Mouse (Mus musculus) CD4-positive helper T cell, adult 2 months (primary cell): ENCODE measurements at regions not wholly inside any gene's neighbourhood (a gene's known extent, or its start where the extent isn't known, plus 50 kb on each side); places are given as distances from the start of the nearest gene placed in this dataset.

Experiments used
- DNase-seq: peaks from one replicate; pipeline ENCODE4 v3.0.0-alpha.2; 2012; ENCODE audit warnings: low read depth, missing footprints, low spot score

DNA sequence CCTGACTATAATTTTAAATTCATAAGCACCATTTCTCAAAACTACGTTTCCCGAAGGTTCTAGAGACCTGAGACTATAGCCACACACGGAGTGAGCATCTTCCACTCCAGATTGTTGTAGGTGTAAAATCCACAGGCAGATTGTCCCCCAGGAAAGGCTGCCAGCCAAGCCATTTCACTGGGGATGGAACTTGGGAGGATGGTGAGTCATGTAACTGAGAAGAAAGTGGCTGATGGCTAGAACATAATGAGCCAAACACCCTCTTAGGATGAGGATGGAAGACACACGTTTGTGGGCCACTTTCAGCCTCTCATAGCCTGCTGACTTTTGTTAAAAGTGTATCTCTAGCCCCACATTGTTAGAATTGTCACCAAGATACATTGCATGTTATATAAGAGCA lies 564.1 kb downstream of the Btbd3 start:
- DNase-seq: no peak

DNA sequence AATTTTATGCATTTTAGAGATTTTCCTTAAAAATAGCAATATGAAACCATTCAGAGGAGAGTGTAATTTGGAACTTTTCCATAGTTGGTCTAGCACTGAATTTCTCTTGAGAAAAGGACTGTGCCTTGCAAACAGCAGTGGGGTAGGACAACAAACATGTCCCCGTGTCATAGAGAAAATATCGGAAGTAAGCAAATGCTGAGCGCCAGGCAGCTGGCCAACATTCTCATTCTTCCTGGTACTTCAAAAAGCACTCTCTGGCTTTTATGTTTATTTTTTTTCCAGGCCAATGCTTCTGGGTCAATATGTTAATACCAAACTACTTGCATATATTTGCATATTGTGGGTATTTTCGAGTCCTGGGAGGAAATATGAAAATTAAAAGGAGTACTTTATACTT lies 568.5 kb downstream of the Btbd3 start:
- DNase-seq: no peak

DNA sequence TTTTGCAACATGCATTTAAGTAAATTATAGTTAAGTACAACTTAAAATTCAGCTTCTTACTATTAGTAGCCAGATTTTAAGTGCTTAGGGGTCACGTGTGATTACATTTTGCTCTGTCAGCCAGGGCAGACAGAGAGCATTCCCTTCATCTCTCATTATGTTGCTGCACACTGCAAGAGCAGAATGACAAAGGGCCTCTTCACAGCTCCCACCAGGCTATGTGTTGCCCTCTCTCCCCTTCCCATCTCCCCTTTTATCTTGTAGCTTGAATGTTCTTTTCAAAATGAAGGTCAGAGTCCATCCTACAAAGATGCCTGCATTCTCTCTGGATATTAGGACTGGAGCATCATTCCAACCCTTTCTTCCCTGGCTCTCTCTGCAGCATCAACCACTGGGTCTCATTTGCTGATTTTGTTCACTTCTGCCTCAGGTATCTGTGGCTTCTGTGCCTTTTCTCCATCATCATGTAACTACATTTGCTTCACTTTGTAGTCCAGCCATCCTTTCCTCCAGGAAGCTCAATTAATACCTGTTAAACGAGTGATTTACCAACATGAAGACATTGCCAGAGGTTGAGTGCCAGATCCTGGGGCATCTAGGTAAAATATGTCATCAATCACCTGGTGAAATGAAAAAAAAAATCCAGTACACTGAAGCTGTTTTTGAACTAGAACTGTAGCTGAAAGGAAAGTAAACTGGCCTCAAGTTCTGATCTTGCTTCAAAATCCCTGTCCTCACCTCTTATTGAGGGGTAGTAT lies 571.6 kb downstream of the Btbd3 start:
- no peak for DNase-seq

DNA sequence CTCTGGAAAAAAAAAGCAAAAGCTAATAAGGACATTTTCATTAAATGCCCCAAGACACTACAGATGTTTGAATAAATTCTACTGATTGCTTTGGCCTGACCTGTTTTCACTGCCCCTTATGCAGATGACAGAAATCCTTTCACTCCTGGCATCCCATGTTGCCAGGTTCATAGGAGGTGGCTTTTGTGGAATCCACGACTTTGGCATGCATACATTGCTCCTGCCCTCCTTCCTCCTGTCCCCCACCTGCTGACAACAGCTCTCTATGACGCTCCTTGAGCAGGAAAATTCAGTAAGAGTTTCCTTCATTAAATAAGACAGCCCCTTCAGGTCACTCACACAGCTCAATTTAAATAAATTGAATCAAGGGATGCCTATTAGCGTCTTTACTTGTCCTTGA lies 582.5 kb downstream of the Btbd3 start:
- DNase-seq: no peak

DNA sequence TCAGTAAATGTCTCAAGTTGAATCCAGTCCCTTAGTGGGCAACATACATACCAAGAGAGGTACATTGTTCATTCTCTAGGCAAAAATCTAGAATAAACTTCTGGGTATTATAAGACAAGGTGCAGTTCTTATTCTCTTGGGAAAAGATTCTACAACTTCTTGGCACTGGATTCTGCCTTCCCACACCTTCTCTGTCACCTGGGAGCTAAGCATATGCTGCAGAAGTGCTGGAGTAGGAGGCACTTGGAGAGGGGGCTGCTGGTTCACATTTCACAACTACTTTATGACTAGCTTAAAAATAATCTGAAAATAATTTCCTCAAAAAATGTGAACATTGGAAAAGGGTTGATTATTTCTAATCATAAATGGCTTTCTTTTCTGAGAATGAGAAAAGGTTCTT lies 602.8 kb downstream of the Btbd3 start:
- DNase-seq: no peak

DNA sequence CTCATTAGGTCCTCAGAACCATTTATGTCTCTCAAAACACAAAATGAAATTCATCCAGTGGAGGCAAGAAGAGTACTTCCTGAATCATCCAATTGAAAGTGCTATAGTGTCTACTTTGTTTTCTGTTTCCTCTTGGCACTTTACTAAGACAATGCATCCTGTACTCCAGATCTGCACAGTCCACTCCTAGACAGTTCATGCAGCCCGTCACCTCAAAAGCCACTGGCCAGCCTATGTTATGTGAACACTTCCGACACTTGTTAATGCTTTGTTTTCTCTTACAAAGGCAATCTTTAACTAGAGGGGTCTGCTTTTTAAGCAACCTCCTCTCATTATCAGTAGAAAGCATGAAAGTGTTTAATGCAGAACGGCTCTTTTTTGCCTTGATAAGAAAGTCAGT lies 597.1 kb upstream of the Sptlc3 start:
- DNase-seq: no peak

DNA sequence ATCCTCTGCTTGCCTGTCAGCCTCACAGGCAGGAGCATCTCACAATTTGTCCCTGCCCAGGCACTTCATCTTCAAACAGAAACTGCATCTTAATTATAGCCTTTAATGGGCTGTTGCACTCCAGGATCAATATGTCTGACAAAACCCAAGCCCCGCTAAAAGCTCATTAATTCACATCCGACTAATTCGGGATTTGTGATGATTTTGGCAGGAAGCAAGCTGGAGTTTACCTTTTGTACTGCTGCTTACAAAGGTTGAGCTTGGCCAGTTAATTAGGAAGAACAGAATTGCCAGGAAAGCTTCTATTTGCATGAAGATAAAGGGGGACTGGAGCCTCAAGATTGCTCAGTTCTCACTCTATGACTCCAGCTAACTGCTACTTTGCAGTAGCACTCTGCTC lies 596.6 kb upstream of the Sptlc3 start:
- no peak for DNase-seq

DNA sequence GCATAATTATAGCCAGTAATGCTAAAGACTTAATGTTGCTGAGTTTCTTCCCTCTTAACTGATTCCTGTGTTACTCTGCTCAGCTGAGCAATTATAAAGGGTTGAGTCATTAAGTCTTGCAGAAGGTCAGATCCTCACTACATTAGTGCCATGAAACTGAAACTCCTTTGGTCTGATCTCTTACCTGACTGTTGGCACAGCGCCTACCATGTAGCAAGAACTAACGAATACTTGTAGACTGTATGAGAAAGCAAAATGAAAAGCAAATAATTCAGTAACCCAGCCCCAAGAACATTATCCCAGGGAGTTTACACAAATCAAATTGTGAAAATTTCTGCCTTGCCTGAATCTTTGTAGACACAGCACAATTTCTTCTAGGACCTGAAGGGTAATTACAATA lies 556.5 kb upstream of the Sptlc3 start:
- no peak for DNase-seq

DNA sequence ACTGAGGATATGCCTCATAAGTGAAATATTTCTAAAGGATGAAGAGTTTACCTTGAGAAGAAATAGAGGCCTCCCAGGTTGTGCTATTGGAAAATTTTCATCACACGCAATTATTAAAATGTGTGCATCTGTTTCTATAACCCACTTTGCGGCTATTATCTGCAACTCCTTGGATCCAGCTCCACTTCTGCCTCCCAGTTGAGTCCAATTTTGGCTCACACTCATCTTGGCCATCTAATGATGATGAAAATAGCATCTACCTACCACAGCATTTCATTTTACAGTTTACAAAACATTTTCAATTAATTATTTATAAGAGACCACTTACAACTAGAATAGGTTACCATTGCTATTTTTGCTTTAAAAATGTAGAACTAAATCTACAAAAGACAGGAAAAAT lies 554.3 kb upstream of the Sptlc3 start:
- DNase-seq: no peak

DNA sequence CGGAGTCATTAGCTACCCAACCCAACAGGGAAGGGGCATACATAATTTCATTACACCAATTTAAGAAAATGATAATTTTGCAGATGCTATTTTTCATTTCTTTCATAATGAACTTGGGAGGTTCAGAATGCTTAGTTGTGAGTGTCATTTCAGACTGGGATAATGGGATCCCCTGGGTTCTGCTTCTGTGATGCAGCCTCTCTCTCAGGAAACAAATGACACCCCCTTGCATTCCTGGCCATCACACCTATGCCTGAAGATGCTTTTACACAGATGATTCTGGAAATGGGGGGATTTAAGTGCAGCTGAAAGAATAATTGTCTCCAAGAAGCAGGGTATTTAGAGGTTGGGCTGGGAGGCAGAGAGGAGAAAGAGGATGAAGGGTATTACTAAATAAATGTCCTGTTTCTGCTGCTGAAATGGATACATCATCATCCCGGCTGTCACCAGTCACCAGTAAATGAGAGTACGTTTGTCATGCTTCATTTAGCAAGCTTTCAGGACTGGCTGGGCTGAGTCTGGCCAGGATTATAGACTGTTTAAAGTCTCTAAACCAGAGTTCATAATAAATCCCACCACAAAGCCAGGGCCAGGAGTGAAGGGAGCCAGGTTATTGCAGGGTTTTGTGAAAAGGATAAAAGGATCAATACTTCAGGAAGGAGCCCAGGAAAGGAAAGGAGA lies 527.5 kb upstream of the Sptlc3 start:
- no peak for DNase-seq

DNA sequence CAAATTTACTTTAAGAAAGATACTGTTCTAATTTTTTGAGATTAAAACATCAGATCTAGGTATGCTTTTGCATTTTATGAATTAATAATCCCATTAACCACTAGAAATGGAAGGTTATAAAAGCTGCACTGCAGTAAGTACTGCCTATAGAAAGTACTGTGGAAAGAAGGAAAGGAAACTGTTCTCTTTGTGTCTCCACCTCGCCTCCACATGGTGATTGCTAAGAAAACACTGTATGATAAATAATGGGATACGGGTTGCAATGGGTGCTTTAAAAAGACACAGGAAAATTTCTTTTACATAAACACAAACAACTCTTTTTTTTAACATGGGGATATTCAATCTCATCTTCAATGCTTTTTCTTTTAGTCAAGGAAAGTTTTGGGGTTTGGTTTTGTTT lies 519.2 kb upstream of the Sptlc3 start:
- no peak for DNase-seq

DNA sequence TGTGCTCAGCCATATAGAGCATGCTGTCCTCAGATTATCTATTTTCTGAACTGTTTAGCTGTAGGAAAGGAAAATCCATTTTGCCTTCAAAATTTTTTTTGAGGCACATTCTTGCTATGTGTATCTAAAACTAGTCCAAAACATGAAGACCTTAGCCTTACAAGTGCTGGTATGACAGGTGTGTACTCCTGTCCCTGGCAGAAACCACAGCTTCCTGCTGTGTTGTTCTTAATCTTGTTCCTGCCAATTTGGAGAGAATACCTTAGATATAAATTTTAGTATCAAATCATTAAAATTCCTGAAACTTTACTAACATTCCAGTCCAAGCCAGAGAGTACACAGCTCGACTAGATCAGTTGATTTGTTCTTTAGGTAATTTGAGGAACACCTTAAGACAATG lies 503.7 kb upstream of the Sptlc3 start:
- DNase-seq: no peak

DNA sequence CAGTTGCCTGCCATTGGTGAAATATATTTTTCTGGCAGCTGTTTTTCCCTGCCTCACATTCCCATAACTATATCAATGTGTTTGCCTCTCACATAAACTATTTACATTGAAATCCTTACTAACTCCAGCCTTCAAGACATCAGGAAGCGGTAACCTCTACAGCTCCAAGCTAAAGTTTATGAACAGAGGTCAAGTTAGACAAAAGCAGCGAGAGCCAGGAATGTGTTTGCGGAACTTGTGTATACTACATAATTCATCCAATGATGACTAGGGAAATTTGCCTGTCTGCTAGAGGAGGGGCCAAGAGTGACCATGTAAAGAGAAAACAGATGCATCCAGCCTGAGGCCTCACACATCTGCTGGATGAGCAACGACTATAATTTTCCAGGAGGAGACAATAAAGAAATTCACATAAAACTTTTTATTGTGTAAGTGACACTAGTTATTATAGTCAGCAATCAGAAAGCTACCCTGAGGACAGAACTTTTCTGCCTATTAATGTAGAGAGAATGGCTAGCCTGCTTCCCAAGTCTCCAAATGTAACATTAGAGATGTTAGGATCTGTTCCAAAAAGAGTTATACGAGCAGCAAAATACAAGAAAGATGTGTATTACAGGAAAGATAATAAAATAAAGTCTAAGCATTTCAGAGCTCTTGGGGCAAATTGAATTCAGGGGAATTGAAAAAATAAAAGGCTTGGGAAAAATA lies 461.5 kb upstream of the Sptlc3 start:
- DNase-seq: no peak

DNA sequence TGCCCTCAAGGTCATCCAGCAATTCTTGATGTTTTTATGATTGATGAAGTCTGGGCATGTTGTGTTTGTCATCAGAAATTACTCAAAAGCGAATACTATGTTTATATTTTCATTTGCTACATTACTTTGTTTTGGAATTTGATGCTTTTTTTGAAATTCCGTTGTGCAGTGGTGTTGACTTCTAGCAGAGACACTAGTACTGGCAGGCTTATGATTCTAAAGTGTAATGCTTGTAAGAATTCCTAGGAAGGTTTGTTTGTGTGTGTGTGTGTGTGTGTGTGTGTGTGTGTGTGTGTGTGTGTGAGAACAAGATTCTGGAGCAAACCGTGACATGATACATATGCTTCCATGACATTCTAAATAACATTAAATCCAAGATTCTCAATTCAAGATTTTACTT lies 458.9 kb upstream of the Sptlc3 start:
- no peak for DNase-seq

DNA sequence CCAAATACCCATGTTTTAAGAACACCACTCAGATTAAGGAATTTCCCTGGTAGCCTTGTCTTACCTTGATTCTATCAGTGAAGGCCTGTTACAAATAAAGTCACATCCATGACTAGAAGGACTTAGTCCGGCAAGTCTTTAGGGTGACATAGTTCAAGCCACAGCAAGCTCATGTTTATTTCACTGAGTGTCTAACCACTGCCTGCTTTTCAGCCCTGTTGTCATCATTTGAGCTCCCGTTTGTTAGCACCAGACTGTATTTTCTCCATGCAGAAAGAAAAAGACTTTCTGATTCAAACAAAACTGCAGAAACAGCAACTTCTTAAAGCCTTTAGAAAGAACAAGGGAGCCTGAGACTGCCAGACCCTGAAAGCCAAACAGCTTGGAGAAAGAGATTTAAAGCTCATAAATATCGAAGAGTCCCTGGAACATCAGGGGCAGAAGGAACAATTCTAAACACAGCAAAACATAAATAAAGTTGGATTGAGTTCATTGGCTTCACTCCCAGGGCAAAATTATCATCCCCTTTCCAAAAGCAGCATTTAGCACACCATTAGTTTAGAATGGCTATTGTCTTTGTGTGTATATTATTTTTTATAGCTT lies 451.9 kb upstream of the Sptlc3 start:
- DNase-seq: no peak

DNA sequence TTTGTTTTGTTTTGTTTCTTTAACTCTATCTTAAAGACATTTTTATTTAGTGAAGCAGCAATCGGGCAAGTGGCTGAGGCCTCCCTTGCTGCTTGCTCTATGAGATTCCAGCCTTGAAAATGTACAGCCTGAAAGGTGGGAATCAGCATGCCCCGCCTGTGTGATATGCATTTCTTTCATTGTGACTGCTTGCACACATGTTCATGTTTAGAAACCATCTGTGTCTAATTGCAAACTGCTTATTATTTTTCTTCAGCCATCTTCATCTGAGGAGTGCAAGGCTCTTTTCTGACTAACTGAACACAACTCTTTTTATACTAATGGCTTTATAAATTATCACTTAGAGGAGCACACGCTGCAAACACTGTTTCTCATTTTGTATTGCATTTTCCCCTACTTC lies 449.0 kb upstream of the Sptlc3 start:
- no peak for DNase-seq

DNA sequence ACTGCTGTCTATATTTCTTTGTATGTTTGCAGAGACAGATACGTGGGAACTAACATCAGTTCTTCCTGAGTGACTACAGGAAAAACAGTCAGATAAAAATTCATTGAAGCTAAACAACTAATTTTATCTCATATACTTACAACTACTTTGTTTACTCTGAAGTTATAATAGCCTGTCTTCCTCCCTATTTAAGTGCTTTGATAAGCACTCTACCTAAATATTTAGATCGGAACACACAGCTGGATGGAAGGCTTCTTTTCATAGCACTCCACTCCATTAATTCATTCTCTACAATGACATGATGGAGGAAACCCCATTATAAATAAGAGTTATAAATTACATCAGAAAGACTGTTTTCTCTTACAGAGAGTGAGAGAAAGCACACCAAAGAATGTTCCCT lies 438.5 kb upstream of the Sptlc3 start:
- no peak for DNase-seq

DNA sequence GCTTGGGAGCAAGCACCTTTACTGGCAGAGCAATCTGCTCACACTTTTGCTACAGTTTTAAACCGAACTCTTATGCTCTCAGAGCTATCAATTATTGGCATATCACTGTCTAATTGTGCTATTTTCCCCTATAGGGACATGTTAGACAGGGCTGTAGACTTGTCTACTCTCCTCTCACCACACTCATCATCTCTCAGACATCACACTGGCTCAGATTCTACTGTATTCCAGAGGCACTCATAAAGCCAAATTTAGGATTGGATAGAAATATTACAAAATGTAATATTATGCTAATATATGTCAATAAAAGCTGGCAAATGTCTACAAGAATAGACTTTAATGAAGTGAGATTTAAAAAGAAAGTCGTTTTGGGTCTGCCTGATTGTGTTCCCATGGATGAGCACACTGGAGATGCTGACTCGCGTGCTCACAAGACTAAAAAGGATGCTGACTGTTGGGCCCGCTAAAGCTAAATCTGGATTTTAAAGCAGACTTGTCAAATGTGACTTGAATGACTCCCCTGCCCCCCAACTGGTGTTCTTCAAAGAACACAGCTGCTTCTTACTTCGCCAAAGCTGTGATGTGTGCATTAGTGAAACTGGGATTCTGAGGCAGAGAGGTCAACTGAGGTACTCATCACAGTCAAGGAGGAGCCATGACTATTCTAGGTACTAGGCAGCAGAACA lies 424.3 kb upstream of the Sptlc3 start:
- no peak for DNase-seq

DNA sequence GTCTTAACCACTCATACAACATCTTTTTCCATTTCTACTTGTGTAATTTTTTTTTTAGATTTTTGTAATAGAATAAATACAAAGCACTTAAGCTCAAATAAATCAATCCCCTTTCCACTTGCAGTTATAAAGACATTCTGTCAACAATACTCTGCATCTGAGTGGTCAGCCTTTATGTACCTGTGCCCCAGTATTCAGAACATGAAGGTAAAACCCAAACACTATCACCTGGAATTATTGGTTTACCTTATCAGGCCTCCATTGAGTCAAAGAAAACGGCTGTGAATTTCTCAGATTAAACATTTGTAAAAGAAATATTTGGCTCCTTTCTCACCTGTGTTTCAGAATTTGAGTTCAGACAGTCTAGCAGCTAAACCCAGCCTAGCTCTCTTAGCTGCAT lies 422.0 kb upstream of the Sptlc3 start:
- no peak for DNase-seq

DNA sequence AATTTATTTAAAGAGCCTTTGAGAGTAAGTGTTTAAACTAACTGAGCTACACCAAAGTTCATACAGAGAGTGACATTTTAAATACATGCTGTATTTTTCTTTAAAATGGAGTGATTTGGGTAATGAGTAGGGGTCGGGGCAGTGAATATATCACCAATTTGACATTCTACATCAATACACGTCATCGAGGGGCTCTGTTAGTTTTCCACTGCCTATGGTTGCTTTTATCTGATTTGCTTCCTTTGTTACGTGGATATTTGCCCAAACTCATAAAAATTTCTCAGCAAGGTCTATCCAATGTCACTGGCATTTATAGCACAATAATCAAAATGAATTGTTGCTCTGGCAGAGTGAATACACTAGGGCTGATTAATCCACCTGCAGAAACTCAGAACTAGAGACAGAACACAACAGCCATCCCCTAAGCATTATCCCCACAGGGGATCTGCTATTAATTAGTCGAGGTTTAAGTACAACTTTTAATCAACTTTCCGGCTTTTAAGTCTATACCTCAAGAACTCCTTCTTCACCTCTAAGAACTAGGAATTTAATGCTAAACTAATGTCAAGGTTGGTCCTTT lies 400.1 kb upstream of the Sptlc3 start:
- no peak for DNase-seq

DNA sequence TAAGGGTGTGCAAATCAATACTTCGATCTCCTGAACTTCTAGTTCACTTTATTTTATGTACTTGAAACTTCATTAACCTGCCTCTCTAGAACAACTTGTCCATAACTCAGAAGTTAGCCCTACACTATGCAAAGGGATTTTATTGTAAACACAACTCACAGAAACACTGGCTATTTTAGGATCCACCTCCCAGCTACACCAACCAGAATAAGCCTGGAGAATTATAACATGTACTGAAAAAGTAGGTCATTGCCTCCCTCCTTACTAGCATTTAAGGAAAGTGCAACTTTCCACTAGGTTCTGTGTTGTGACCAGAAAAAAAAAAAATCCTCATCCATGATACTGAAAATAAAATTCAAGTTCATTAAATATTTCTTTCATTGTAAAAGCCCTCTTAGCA lies 382.0 kb upstream of the Sptlc3 start:
- no peak for DNase-seq

DNA sequence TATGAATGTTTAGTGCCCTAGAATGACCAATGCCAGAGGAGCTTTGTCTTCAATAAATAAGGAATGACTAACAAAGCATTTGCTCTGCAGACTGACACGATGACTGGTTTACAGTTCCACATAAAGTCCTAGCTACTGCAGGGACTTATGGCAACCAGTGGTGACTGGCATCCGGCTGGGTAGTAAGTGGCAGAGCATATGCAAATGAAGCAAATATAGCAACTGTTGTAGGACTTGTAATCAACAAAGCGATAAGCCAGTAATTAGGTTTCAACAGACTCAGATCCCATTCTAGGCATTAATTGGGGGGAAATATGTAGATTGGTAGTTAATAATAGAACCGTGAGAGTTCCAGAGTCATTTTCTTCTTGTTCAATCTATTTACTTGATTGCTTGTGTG lies 379.2 kb upstream of the Sptlc3 start:
- no peak for DNase-seq
